Mouse (Mus musculus): Measurements from ENCODE around the gene Stk11. TPM values are rescaled to one million over a fixed set of nuclear protein-coding genes. Genes with fewer than 3 reads are reported as not detected.

Stk11 gene
- polyA plus RNA-seq, 1 experiment: 91.7 TPM

DNA sequence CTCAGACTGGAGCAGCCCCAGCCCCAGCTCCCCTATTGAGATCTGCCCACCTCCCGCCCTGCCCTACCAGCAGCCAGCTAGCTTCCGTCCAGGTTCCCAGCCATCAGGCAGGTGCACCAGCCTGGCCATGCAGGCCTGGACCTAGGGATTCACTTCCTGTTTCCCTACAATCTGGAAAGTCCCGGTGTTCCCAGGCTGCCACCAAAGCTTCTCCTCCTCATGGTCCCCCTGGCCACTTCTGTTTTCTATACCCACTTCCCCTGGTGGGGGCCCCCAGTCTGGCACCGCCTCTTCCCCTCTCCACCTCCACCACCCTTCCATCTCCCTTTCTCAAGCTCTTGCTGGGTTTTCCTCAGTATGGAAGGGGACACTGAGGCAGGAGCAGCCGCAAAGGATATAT is 10.1 kb upstream of the Stk11 start, which contains the start of gene Sbno2:
TSS of gene Sbno2 (minus strand) at position 112 of the 400 bp plus-strand sequence.
- H3K4me3 ChIP-seq (ENCODE audit: insufficient read depth, low read length): no peak within 1 kb of the TSS

DNA sequence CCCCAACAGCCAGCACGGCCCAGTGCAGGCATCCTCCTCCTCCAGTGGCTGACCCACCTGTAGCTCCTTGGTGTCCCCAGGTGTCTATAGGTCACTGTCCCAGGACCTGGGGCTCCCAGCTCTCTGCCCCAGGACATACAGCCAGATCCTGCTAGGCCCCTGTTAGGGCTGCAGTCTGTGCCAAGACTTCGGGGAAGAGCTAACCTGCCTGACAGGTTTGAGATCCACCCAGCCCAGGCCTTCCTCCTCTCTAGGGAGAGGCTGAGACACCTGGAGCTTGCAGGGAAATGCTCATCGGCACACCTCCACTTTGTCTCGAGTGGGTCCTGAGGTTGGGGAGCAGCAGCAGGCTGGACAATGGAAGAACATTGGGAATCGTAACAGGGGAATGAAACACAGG is 9.7 kb upstream of the Stk11 start:
- peaks cover 5% of the 10 kb centered on the region; the same call in 1 of the 2 replicates for H3K4me1 ChIP-seq (ENCODE audit: control insufficient read depth, insufficient read depth, low read length)
- TF ChIP-seq POLR2A (IDR thresholded peaks at IDR 0.05; ENCODE audit: low read depth, low read length): no peak
- no peak for TF ChIP-seq CTCF (IDR thresholded peaks at IDR 0.05; ENCODE audit: borderline replicate concordance, insufficient read depth, low read length)
- H3K27ac ChIP-seq (ENCODE audit: insufficient read depth, low read length): no peak overlapping the region
- H3K4me3 ChIP-seq (ENCODE audit: insufficient read depth, low read length): no peak overlapping the region

More for the DNA sequence above, 10.1 kb upstream of the Stk11 start, which contains the start of gene Sbno2:
- Histone ChIP-seq H3K4me1 (ENCODE audit: control insufficient read depth, insufficient read depth, low read length) (peaks cover 5% of the 10 kb centered on the region; the same call in 1 of the 2 replicates), H3K27ac (ENCODE audit: insufficient read depth, low read length) (peak within 1 kb of the TSS; percentile 81)
- no peak for TF ChIP-seq CTCF (IDR thresholded peaks at IDR 0.05; ENCODE audit: borderline replicate concordance, insufficient read depth, low read length)
- no peak for TF ChIP-seq POLR2A (IDR thresholded peaks at IDR 0.05; ENCODE audit: low read depth, low read length)

DNA sequence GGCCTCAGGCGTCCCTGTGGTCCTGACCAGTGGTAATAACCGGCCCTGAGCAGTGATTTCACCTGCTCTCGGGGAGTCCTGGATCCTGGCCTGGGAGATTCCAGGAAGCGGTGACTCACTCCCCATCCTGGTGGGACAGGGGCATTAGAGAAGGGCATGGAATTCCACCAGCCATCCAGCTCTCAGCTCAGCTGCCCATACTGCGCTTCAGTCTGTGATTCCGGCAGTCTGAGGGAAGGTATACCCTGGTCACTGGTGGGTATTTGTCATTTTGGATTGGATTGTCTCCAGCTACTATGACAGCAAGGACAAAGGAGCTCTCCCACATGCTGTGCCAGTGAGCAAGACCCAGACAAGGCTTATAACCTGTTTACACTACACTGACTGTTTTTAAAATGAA is 7.9 kb upstream of the Stk11 start:
- TF ChIP-seq POLR2A (IDR thresholded peaks at IDR 0.05; ENCODE audit: low read depth, low read length) (no peak), CTCF (IDR thresholded peaks at IDR 0.05; ENCODE audit: borderline replicate concordance, insufficient read depth, low read length) (no peak)
- Histone ChIP-seq H3K4me3 (ENCODE audit: insufficient read depth, low read length) (no peak overlapping the region), H3K27ac (ENCODE audit: insufficient read depth, low read length) (0 out of 2 replicates have a peak overlapping the region, but pooled peaks have one; percentile 2), H3K4me1 (ENCODE audit: control insufficient read depth, insufficient read depth, low read length) (peaks cover 5% of the 10 kb centered on the region; the same call in 1 of the 2 replicates)

DNA sequence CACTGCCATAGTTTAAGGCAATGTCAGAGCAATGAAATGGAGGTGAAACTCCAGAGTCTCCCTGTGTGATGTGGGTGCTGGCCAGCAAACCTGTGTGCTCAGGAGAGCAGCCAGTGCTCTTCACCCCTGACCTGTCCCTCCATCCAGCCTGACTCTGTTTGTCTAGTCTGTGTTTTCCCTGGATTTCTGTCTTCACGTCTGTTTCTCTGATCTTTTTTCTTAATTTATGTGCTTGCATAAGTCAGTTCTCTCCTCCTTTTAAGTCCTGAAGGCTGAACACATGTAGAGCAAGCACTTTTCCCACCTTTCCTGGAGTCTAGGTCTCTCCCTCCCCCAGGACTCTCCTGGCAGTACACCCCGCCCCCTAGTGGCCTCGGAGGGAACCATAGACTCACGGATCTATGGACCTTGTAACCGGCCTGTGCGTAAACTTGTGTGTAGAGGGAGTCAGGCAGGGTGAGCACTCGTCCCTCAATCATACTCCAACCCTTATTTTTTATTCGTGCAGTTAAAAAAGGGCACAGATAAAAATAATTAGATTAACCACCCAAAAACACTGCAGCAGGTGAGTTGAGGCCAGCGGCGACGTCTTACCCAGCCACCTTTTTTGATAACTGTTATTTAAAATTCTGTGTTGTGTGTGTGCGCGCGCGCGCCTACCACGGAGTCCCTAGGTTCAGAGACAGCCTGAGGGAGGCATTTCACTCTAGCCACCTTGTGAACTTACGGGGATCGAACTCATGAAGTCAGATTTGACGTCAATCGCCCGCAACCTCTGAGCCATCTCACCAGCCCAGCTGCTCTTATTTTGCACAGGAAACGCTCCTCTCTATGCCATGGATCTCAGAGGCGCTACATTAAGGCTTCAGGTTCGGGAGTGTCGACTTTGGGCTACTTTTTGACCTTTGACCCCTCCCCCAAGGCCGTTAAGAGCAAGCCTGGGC is 990 bp upstream of the Stk11 start:
- peak overlapping the region; percentile 57 for H3K4me3 ChIP-seq (ENCODE audit: insufficient read depth, low read length)
- TF ChIP-seq POLR2A (IDR thresholded peaks at IDR 0.05; ENCODE audit: low read depth, low read length) (0 out of 2 replicates have a peak, but pooled peaks have one; percentile 43), CTCF (IDR thresholded peaks at IDR 0.05; ENCODE audit: borderline replicate concordance, insufficient read depth, low read length) (peak; percentile 76)
- peaks cover 5% of the 10 kb centered on the region; the same call in 1 of the 2 replicates for H3K4me1 ChIP-seq (ENCODE audit: control insufficient read depth, insufficient read depth, low read length)
- H3K27ac ChIP-seq (ENCODE audit: insufficient read depth, low read length): peak overlapping the region; percentile 77

DNA sequence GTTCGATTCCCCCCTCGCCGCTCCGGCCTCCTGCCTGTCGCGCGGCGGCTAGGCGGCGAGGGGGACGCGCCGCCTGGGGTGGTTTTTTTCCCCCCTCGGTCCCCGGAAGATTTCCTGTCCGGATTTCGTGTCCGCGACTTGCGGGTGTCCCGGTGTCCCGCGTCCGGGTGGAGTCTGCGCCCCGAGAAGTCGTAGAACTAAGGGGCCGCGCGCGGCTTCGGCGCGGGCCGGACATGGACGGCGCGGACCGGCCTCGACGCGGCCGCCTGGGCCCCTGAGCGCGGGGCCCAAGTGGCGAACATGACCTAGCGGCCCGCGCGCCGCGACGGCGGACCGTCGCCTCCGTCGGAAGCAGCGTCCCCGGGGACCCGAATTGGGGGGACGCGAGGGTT is 337 bp downstream of the Stk11 start:
- H3K4me3 ChIP-seq (ENCODE audit: insufficient read depth, low read length): peak overlapping the region; percentile 72
- TF ChIP-seq POLR2A (IDR thresholded peaks at IDR 0.05; ENCODE audit: low read depth, low read length): no peak
- TF ChIP-seq CTCF (IDR thresholded peaks at IDR 0.05; ENCODE audit: borderline replicate concordance, insufficient read depth, low read length): no peak
- peak overlapping the region; percentile 31 for H3K27ac ChIP-seq (ENCODE audit: insufficient read depth, low read length)
- peaks cover 5% of the 10 kb centered on the region; the same call in 1 of the 2 replicates for H3K4me1 ChIP-seq (ENCODE audit: control insufficient read depth, insufficient read depth, low read length)

DNA sequence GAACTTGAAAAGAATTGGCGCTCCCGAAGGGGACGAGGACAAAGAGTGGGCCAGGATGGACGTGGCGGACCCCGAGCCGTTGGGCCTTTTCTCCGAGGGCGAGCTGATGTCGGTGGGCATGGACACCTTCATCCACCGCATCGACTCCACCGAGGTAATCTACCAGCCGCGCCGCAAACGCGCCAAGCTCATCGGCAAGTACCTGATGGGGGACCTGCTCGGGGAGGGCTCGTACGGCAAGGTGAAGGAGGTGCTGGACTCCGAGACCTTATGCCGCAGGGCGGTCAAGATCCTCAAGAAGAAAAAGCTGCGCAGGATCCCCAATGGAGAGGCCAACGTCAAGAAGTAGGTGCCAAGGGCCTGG is 942 bp downstream of the Stk11 start:
- H3K27ac ChIP-seq (ENCODE audit: insufficient read depth, low read length): no peak overlapping the region
- peak overlapping the region; percentile 72 for H3K4me3 ChIP-seq (ENCODE audit: insufficient read depth, low read length)
- peaks cover 5% of the 10 kb centered on the region; the same call in 1 of the 2 replicates for H3K4me1 ChIP-seq (ENCODE audit: control insufficient read depth, insufficient read depth, low read length)
- TF ChIP-seq CTCF (IDR thresholded peaks at IDR 0.05; ENCODE audit: borderline replicate concordance, insufficient read depth, low read length) (no peak), POLR2A (IDR thresholded peaks at IDR 0.05; ENCODE audit: low read depth, low read length) (no peak)

DNA sequence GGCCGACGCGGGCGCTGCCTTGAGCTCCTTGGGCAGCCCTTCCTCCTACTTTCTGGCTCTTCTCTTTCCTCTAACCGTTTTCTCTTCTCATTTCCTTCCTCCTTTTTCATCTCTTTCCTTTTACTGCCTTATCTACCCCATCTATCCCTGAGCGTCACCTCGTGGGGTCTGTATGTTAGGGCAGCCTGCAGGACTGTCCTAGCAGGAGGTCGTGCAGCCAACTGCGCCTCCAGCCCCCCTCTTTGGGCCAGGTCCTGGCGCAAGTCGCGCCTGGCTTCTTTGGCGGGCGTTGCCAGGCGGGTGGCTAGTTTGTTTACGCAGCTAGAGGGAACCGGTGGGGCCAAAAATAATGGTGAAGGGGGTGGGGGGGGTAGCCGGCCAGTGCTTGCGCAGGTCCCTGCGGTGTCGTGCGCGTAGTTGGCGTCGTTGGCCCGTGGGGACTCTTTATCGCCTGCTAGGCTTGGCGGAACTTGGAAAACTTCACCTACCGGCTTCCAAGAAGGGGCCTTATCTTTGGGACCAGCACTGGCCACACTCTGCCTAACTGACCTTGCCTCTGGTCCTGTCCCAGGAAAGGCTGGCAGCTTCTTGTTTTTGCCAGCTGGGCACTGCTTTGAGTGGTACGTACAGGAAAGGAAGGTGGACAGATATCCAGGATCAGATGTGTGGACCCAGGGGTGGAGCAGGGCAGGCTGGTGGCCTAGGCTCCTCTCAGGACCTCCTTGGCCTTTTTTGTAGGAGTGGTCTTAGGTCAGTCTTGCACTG is 1.5 kb downstream of the Stk11 start:
- no peak overlapping the region for H3K27ac ChIP-seq (ENCODE audit: insufficient read depth, low read length)
- no peak for TF ChIP-seq POLR2A (IDR thresholded peaks at IDR 0.05; ENCODE audit: low read depth, low read length)
- TF ChIP-seq CTCF (IDR thresholded peaks at IDR 0.05; ENCODE audit: borderline replicate concordance, insufficient read depth, low read length): no peak

DNA sequence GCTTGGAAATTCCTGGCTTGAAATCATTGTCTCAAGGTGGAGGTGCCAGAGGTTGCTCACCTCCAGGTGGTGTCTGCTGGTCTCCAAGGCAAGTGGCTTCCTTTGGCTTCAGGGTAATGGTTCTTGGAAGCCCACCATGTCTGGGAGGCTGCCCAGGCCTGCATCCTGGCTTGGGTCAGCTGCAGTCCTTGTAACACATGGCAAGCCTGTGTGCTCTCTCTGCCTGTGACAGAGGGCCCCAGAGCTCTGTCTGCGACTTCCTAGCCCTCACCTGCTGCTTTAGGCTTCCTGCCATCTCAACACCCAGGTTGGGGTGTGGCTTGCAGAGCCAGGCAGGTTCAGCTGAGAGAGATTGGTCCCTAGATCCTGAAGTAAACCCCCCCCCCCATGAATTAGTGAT is 2.1 kb downstream of the Stk11 start:
- no peak overlapping the region for H3K27ac ChIP-seq (ENCODE audit: insufficient read depth, low read length)
- peak overlapping the region; percentile 72 for H3K4me3 ChIP-seq (ENCODE audit: insufficient read depth, low read length)
- TF ChIP-seq POLR2A (IDR thresholded peaks at IDR 0.05; ENCODE audit: low read depth, low read length): no peak
- TF ChIP-seq CTCF (IDR thresholded peaks at IDR 0.05; ENCODE audit: borderline replicate concordance, insufficient read depth, low read length): no peak
- H3K4me1 ChIP-seq (ENCODE audit: control insufficient read depth, insufficient read depth, low read length): peaks cover 5% of the 10 kb centered on the region; the same call in 1 of the 2 replicates

More for the DNA sequence above, 1.5 kb downstream of the Stk11 start:
- H3K4me3 ChIP-seq (ENCODE audit: insufficient read depth, low read length): peak overlapping the region; percentile 72
- H3K4me1 ChIP-seq (ENCODE audit: control insufficient read depth, insufficient read depth, low read length): peaks cover 5% of the 10 kb centered on the region; the same call in 1 of the 2 replicates

DNA sequence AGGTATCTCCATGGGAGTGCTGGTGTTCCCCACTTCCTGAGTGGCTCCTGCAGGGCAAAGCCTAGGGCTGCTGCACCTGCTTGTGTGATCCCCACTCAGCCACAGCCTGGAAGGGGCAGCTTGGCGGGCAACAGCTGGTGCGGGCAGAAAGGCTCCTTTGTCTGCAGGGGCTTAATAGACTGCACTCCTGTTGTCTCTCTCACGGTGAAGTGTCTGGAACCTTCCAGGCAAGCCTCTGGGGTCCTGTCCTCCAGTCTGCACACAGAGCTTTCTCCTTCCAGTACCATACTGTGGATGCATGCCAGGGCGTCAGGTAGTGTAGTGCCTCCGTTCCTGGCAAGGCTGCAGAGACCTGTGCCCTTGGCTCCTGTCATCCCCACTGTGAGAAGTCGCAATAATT is 2.9 kb downstream of the Stk11 start:
- Histone ChIP-seq H3K4me3 (ENCODE audit: insufficient read depth, low read length) (no peak overlapping the region), H3K27ac (ENCODE audit: insufficient read depth, low read length) (no peak overlapping the region), H3K4me1 (ENCODE audit: control insufficient read depth, insufficient read depth, low read length) (peaks cover 5% of the 10 kb centered on the region; the same call in 1 of the 2 replicates)
- TF ChIP-seq CTCF (IDR thresholded peaks at IDR 0.05; ENCODE audit: borderline replicate concordance, insufficient read depth, low read length) (no peak), POLR2A (IDR thresholded peaks at IDR 0.05; ENCODE audit: low read depth, low read length) (no peak)
